Mouse (Mus musculus): ENCODE measurements around the gene Ttc41. TPM values are rescaled to one million over a fixed set of nuclear protein-coding genes. Genes with fewer than 3 reads are reported as not detected.
"Not testable (repeated sequence)": the region's sequence is repeated elsewhere in the genome, so short reads cannot be mapped to it uniquely, and the experiment has no call there.

The Ttc41 gene
- polyA plus RNA-seq (2014; fragmentation: Nextera tagmentation; extraction: Ambion mirVana) = 1.6 and 2.0 TPM in 2 replicates

- no peaks in the 10 kb centered on the region for H3K27me3 ChIP-seq (ENCODE audit: control insufficient read depth, insufficient read depth, low read length)
- ATAC-seq (replicated peaks; ENCODE audit: insufficient number of reproducible peaks, low FRiP score, low TSS enrichment, low read depth) = peak; percentile 98
- peak; percentile 99 for DNase-seq (ENCODE audit: low spot score)
- H3K4me2 ChIP-seq (ENCODE audit: low read depth, low read length) = peak within 1 kb of the TSS; percentile 61
- H3K9ac ChIP-seq (replicated peaks; ENCODE audit: low read length) = peak within 1 kb of the TSS; percentile 96
- H3K4me1 ChIP-seq (ENCODE audit: control insufficient read depth, insufficient read depth, low read length) = peaks cover 2% of the 10 kb centered on the region; the same call in 1 of the 2 replicates
- under 1% methylated on average over 50 of the region's 51 CpGs for WGBS
- H3K9me3 ChIP-seq (replicated peaks; ENCODE audit: control insufficient read depth, low read length) = no peaks in the 10 kb centered on the region
- H3K27ac ChIP-seq (replicated peaks; ENCODE audit: low read depth, low read length) = peak within 1 kb of the TSS; percentile 86
- peak within 1 kb of the TSS; percentile 85 for H3K4me3 ChIP-seq (ENCODE audit: low read depth, low read length)
- H3K36me3 ChIP-seq (replicated peaks; ENCODE audit: control insufficient read depth, insufficient read depth, low read depth, low read length) = peaks cover 8% of the 10 kb centered on the region
These were observed at the start of gene Ttc41, which contains the start of gene Hsp90b1 for GRCm38 (mm10) chr10:86705318-86705921. Ttc41 (plus strand) TSS chr10:86705811. Hsp90b1 (minus strand) TSS chr10:86705509.

GRCm38 (mm10) chr10:86670550-86670949 lies 35.1 kb upstream of the Ttc41 start:
- H3K4me1 ChIP-seq (ENCODE audit: control insufficient read depth, insufficient read depth, low read length); H3K27ac ChIP-seq (replicated peaks; ENCODE audit: low read depth, low read length); H3K36me3 ChIP-seq (replicated peaks; ENCODE audit: control insufficient read depth, insufficient read depth, low read depth, low read length); DNase-seq (ENCODE audit: low spot score); H3K4me2 ChIP-seq (ENCODE audit: low read depth, low read length); H3K9me3 ChIP-seq (replicated peaks; ENCODE audit: control insufficient read depth, low read length); H3K4me3 ChIP-seq (ENCODE audit: low read depth, low read length); H3K27me3 ChIP-seq (ENCODE audit: control insufficient read depth, insufficient read depth, low read length); H3K9ac ChIP-seq (replicated peaks; ENCODE audit: low read length); ATAC-seq (replicated peaks; ENCODE audit: insufficient number of reproducible peaks, low FRiP score, low TSS enrichment, low read depth): not testable (repeated sequence)
- 89% methylated on average over 4 of the region's 4 CpGs for WGBS

GRCm38 (mm10) chr10:86684797-86685178 lies 20.8 kb upstream of the Ttc41 start:
- H3K9ac ChIP-seq (replicated peaks; ENCODE audit: low read length); H3K27ac ChIP-seq (replicated peaks; ENCODE audit: low read depth, low read length); H3K9me3 ChIP-seq (replicated peaks; ENCODE audit: control insufficient read depth, low read length); H3K27me3 ChIP-seq (ENCODE audit: control insufficient read depth, insufficient read depth, low read length); H3K4me2 ChIP-seq (ENCODE audit: low read depth, low read length); H3K4me3 ChIP-seq (ENCODE audit: low read depth, low read length); H3K4me1 ChIP-seq (ENCODE audit: control insufficient read depth, insufficient read depth, low read length); H3K36me3 ChIP-seq (replicated peaks; ENCODE audit: control insufficient read depth, insufficient read depth, low read depth, low read length); DNase-seq (ENCODE audit: low spot score): not testable (repeated sequence)
- WGBS = 38% methylated on average over 2 of the region's 2 CpGs
- peak; percentile 49; the same call in 1 of the 2 replicates for ATAC-seq (replicated peaks; ENCODE audit: insufficient number of reproducible peaks, low FRiP score, low TSS enrichment, low read depth)

- peak overlapping the region; percentile 58 for H3K4me3 ChIP-seq (ENCODE audit: low read depth, low read length)
- not testable (repeated sequence) for H3K36me3 ChIP-seq (replicated peaks; ENCODE audit: control insufficient read depth, insufficient read depth, low read depth, low read length); H3K27me3 ChIP-seq (ENCODE audit: control insufficient read depth, insufficient read depth, low read length); H3K4me1 ChIP-seq (ENCODE audit: control insufficient read depth, insufficient read depth, low read length); H3K9me3 ChIP-seq (replicated peaks; ENCODE audit: control insufficient read depth, low read length)
- ATAC-seq (replicated peaks; ENCODE audit: insufficient number of reproducible peaks, low FRiP score, low TSS enrichment, low read depth) (peak; percentile 87), DNase-seq (ENCODE audit: low spot score) (peak; percentile 85)
- H3K9ac ChIP-seq (replicated peaks; ENCODE audit: low read length) = peak overlapping the region; percentile 87
- H3K4me2 ChIP-seq (ENCODE audit: low read depth, low read length) = peak overlapping the region; percentile 65
- WGBS = 0% methylated on average over 49 of the region's 53 CpGs
- H3K27ac ChIP-seq (replicated peaks; ENCODE audit: low read depth, low read length) = peak overlapping the region; percentile 47; the same call in 1 of the 2 replicates
These were observed 20.2 kb upstream of the Ttc41 start for GRCm38 (mm10) chr10:86685179-86686016.

GRCm38 (mm10) chr10:86686017-86686360 lies 19.6 kb upstream of the Ttc41 start:
- not testable (repeated sequence) for ATAC-seq (replicated peaks; ENCODE audit: insufficient number of reproducible peaks, low FRiP score, low TSS enrichment, low read depth); H3K4me1 ChIP-seq (ENCODE audit: control insufficient read depth, insufficient read depth, low read length); H3K36me3 ChIP-seq (replicated peaks; ENCODE audit: control insufficient read depth, insufficient read depth, low read depth, low read length); DNase-seq (ENCODE audit: low spot score); H3K27ac ChIP-seq (replicated peaks; ENCODE audit: low read depth, low read length); H3K9me3 ChIP-seq (replicated peaks; ENCODE audit: control insufficient read depth, low read length); H3K27me3 ChIP-seq (ENCODE audit: control insufficient read depth, insufficient read depth, low read length)
- H3K4me3 ChIP-seq (ENCODE audit: low read depth, low read length) = peak overlapping the region; percentile 58
- peak overlapping the region; percentile 65 for H3K4me2 ChIP-seq (ENCODE audit: low read depth, low read length)
- peak overlapping the region; percentile 87 for H3K9ac ChIP-seq (replicated peaks; ENCODE audit: low read length)
- WGBS = 30% methylated on average over 9 of the region's 9 CpGs

- no peak overlapping the region for H3K4me2 ChIP-seq (ENCODE audit: low read depth, low read length)
- peaks cover 5% of the 10 kb centered on the region; the same call in 1 of the 2 replicates for H3K4me1 ChIP-seq (ENCODE audit: control insufficient read depth, insufficient read depth, low read length)
- H3K4me3 ChIP-seq (ENCODE audit: low read depth, low read length) = no peak overlapping the region
These were observed 5.4 kb upstream of the Ttc41 start for GRCm38 (mm10) chr10:86700251-86700650.

GRCm38 (mm10) chr10:86700973-86701372 lies 4.6 kb upstream of the Ttc41 start:
- Histone ChIP-seq H3K4me3 (ENCODE audit: low read depth, low read length) (no peak overlapping the region), H3K4me1 (ENCODE audit: control insufficient read depth, insufficient read depth, low read length) (peaks cover 5% of the 10 kb centered on the region; the same call in 1 of the 2 replicates), H3K27me3 (ENCODE audit: control insufficient read depth, insufficient read depth, low read length) (no peaks in the 10 kb centered on the region), H3K36me3 (replicated peaks; ENCODE audit: control insufficient read depth, insufficient read depth, low read depth, low read length) (peaks cover 17% of the 10 kb centered on the region), H3K4me2 (ENCODE audit: low read depth, low read length) (no peak overlapping the region), H3K9me3 (replicated peaks; ENCODE audit: control insufficient read depth, low read length) (no peaks in the 10 kb centered on the region), H3K9ac (replicated peaks; ENCODE audit: low read length) (no peak overlapping the region), H3K27ac (replicated peaks; ENCODE audit: low read depth, low read length) (no peak overlapping the region)
- 75% methylated on average over 3 of the region's 3 CpGs for WGBS
- no peak for DNase-seq (ENCODE audit: low spot score)
- ATAC-seq (replicated peaks; ENCODE audit: insufficient number of reproducible peaks, low FRiP score, low TSS enrichment, low read depth) = no peak

More at GRCm38 (mm10) chr10:86700251-86700650, 5.4 kb upstream of the Ttc41 start:
- no peaks in the 10 kb centered on the region for H3K9me3 ChIP-seq (replicated peaks; ENCODE audit: control insufficient read depth, low read length)
- DNase-seq (ENCODE audit: low spot score) (no peak), ATAC-seq (replicated peaks; ENCODE audit: insufficient number of reproducible peaks, low FRiP score, low TSS enrichment, low read depth) (no peak)
- H3K27me3 ChIP-seq (ENCODE audit: control insufficient read depth, insufficient read depth, low read length) = no peaks in the 10 kb centered on the region
- H3K9ac ChIP-seq (replicated peaks; ENCODE audit: low read length) = no peak overlapping the region
- whole genome bisulfite sequencing = 71% methylated on average over 3 of the region's 3 CpGs
- peaks cover 23% of the 10 kb centered on the region for H3K36me3 ChIP-seq (replicated peaks; ENCODE audit: control insufficient read depth, insufficient read depth, low read depth, low read length)
- H3K27ac ChIP-seq (replicated peaks; ENCODE audit: low read depth, low read length) = no peak overlapping the region

Data from embryonic facial prominence, embryonic 11.5 days (tissue).